Mouse (Mus musculus): ENCODE measurements at regions not wholly inside any gene's neighbourhood (a gene's known extent, or its start where the extent isn't known, plus 50 kb on each side); places are given as distances from the start of the nearest gene placed in this dataset.

GRCm38 (mm10) chr19:51102411-51102810 is 424.0 kb upstream of the Sorcs1 start:
- Histone ChIP-seq H3K9me3 (replicated peaks) (peaks cover 5% of the 10 kb centered on the region; the same call in 1 of the 2 replicates), H3K4me3 (no peak overlapping the region), H3K27ac (no peak overlapping the region), H3K9ac (no peak overlapping the region), H3K4me1 (no peaks in the 10 kb centered on the region), H3K36me3 (ENCODE audit: poor library complexity, severe bottlenecking) (no peaks in the 10 kb centered on the region), H3K27me3 (no peaks in the 10 kb centered on the region), H3K4me2 (no peak overlapping the region)
- 59% methylated on average over 3 of the region's 3 CpGs for WGBS
- ATAC-seq, result no peak

GRCm38 (mm10) chr19:51074762-51075161 is 396.3 kb upstream of the Sorcs1 start:
- H3K4me2 ChIP-seq, result no peak overlapping the region
- H3K4me3 ChIP-seq, result no peak overlapping the region
- 71% methylated on average over 4 of the region's 4 CpGs for WGBS
- peak; percentile 65; the same call in 1 of the 2 replicates for ATAC-seq
- H3K27me3 ChIP-seq, result no peaks in the 10 kb centered on the region
- H3K9me3 ChIP-seq (replicated peaks), result no peaks in the 10 kb centered on the region
- no peaks in the 10 kb centered on the region for H3K4me1 ChIP-seq
- no peaks in the 10 kb centered on the region for H3K36me3 ChIP-seq (ENCODE audit: poor library complexity, severe bottlenecking)
- H3K9ac ChIP-seq, result no peak overlapping the region
- H3K27ac ChIP-seq, result no peak overlapping the region

DNA sequence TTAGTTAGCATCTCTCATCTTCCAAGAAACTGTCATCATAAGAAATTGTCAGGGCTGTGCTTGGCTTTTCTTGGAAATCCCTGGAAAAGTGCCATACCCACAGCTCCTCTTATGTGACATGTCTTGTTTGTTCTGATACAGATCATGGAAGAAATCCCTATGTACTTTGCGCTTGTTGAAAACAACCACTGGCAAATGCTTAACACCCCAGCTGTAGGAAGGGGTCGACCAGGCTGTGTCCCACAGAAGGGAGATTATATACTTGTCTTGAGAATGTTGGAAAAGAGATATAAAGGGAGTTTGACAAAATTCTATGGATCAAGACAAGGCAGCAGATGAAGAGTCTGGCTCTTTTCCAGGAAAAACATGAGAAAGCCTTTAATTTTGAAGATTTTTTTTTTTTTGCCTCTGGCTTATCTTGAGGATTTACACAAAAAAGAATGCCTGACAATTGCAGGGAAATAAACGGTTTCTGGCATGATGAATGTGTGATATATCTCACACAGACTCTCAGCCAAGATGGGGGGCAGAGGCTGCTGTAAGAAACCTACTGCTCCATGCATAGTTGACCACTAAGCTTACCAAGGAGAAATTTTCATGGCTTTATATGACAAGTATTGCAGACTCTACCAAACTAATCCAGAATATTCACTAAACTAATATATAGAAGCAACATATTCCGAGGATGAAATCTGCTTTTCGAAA is 381.7 kb upstream of the Sorcs1 start:
- Histone ChIP-seq H3K9me3 (replicated peaks) (no peaks in the 10 kb centered on the region), H3K9ac (no peak overlapping the region), H3K4me2 (no peak overlapping the region), H3K27me3 (no peaks in the 10 kb centered on the region), H3K4me1 (no peaks in the 10 kb centered on the region), H3K4me3 (no peak overlapping the region), H3K27ac (no peak overlapping the region), H3K36me3 (ENCODE audit: poor library complexity, severe bottlenecking) (no peaks in the 10 kb centered on the region)
- ATAC-seq, result peak; percentile 75; the same call in 1 of the 2 replicates
- WGBS, result 75% methylated on average over 5 of the region's 5 CpGs

DNA sequence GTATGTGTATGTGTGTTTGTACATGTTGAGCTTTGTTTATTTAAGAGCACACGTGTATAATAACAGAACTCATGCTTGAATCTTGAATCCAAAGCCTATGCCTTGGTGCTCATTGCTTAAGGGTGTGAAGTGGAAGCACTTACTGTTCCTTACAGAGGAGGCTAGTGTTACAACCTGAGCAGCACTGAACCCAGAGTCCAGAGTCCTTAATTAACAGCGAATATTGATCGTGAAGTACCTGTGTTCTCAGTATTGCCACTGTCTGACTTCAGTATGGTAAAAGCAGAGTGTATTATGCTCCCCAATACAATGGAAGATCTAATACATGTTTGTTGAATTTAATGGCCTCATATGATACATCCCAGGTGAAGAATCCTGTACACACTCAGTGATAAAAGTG is 365.1 kb upstream of the Sorcs1 start:
- H3K27ac ChIP-seq, result no peak overlapping the region
- no peak overlapping the region for H3K4me2 ChIP-seq
- H3K27me3 ChIP-seq, result no peaks in the 10 kb centered on the region
- no peaks in the 10 kb centered on the region for H3K4me1 ChIP-seq
- no peak overlapping the region for H3K4me3 ChIP-seq
- no peaks in the 10 kb centered on the region for H3K36me3 ChIP-seq (ENCODE audit: poor library complexity, severe bottlenecking)
- H3K9ac ChIP-seq, result no peak overlapping the region
- WGBS, result 90% methylated on average over 3 of the region's 3 CpGs
- no peaks in the 10 kb centered on the region for H3K9me3 ChIP-seq (replicated peaks)
- no peak for ATAC-seq

DNA sequence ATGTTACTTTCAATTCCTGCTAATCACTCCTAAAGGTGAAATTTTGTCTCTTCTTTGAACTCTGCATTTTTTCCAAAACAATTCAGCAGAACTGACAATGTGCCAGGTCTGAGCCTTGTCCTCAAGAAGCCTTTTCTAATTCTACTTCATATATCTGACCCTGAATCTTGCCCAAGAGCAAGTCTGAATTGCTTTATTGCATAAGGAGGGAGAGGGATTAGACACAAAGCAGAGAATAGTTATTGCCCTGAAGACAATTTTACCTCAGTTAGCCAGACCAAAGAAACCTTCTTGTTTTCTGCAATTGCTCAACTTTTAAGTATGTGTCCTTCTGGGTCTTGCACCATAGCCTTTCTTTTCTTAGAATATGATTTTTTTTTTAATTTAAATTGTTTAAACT is 316.0 kb upstream of the Sorcs1 start:
- no peak for ATAC-seq

DNA sequence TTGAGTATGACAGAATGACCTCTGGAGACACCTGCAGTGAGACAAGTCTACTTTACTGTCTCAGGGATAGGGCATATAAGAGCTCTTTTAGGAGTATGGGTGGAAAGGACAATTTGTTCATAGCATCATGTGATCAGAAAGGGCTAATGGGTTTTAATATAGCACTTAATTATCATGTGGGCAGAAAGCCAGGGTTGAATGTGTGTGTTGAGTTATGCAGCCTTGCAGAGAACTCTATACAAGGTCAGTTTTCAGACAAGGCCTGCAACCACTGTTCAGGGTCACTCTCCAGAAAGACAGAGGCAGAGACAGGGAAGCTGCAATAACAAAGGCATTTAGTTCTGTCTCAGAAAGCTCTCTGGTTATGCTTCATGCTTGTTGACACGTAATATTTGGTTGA is 292.6 kb upstream of the Sorcs1 start:
- no peak for ATAC-seq
- no peaks in the 10 kb centered on the region for H3K36me3 ChIP-seq (ENCODE audit: poor library complexity, severe bottlenecking)
- no peaks in the 10 kb centered on the region for H3K27me3 ChIP-seq
- no peak overlapping the region for H3K4me3 ChIP-seq
- no peaks in the 10 kb centered on the region for H3K4me1 ChIP-seq
- no peak overlapping the region for H3K4me2 ChIP-seq
- H3K9ac ChIP-seq, result no peak overlapping the region
- no peak overlapping the region for H3K27ac ChIP-seq
- no peaks in the 10 kb centered on the region for H3K9me3 ChIP-seq (replicated peaks)
- WGBS, result 87% methylated on average over 1 of the region's 1 CpGs

More for the DNA sequence above, 316.0 kb upstream of the Sorcs1 start:
- no peak overlapping the region for H3K4me2 ChIP-seq
- no peak overlapping the region for H3K27ac ChIP-seq
- no peaks in the 10 kb centered on the region for H3K9me3 ChIP-seq (replicated peaks)
- no peak overlapping the region for H3K4me3 ChIP-seq
- no peaks in the 10 kb centered on the region for H3K27me3 ChIP-seq
- no peaks in the 10 kb centered on the region for H3K4me1 ChIP-seq
- H3K36me3 ChIP-seq (ENCODE audit: poor library complexity, severe bottlenecking), result no peaks in the 10 kb centered on the region
- H3K9ac ChIP-seq, result no peak overlapping the region

DNA sequence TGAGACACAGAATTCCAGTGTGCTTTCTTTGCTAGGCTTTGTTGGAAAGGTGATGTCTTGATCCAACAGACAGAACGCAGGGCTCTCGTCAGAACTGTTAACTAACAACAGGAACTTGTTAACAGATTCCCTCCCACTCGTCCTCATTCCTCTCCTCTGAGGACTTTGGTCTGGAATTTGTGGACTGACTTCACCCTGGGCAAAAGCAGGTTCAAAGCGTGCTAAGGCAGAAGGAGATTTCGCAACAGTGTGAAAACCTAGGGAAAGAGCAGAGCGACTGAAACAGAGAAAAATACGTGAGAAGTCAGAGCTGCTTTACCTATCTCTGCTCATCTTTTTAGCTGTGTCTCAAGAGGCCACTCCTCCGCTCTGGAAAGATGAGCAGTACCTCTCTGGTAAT is 283.5 kb upstream of the Sorcs1 start:
- 72% methylated on average over 8 of the region's 8 CpGs for WGBS
- Histone ChIP-seq H3K36me3 (ENCODE audit: poor library complexity, severe bottlenecking) (no peaks in the 10 kb centered on the region), H3K4me2 (no peak overlapping the region), H3K9ac (no peak overlapping the region), H3K27me3 (no peaks in the 10 kb centered on the region), H3K4me1 (no peaks in the 10 kb centered on the region), H3K27ac (no peak overlapping the region), H3K4me3 (no peak overlapping the region), H3K9me3 (replicated peaks) (no peaks in the 10 kb centered on the region)
- ATAC-seq, result no peak

DNA sequence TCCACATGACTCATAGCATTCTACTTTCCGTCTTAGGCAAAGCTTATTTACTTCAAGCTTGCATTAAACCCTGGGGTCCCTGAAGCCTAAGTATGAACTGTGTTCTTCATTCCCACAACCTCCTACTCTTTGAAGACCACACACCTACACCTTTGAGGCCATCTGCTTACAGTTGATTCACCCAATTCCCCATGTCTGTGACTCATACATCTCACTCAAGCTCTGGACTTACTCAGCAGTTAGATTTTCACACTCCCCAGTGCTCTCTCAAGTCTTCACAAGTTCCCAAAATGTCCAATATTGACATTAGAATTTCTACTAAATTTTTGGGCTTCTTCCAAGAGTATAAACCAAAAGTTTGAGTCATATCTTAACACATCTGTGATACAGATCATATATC is 266.6 kb upstream of the Sorcs1 start:
- ATAC-seq, result no peak
- no peaks in the 10 kb centered on the region for H3K9me3 ChIP-seq (replicated peaks)
- H3K4me1 ChIP-seq, result no peaks in the 10 kb centered on the region
- H3K27me3 ChIP-seq, result no peaks in the 10 kb centered on the region
- no peaks in the 10 kb centered on the region for H3K36me3 ChIP-seq (ENCODE audit: poor library complexity, severe bottlenecking)
- H3K9ac ChIP-seq, result no peak overlapping the region
- no peak overlapping the region for H3K4me2 ChIP-seq
- H3K27ac ChIP-seq, result no peak overlapping the region
- WGBS, result 85% methylated on average over 1 of the region's 1 CpGs
- no peak overlapping the region for H3K4me3 ChIP-seq

- H3K4me1 ChIP-seq, result no peaks in the 10 kb centered on the region
- no peak overlapping the region for H3K4me3 ChIP-seq
- no peak for ATAC-seq
- H3K9me3 ChIP-seq (replicated peaks), result no peaks in the 10 kb centered on the region
- no peaks in the 10 kb centered on the region for H3K36me3 ChIP-seq (ENCODE audit: poor library complexity, severe bottlenecking)
- H3K4me2 ChIP-seq, result no peak overlapping the region
- H3K27ac ChIP-seq, result no peak overlapping the region
- no peaks in the 10 kb centered on the region for H3K27me3 ChIP-seq
- no peak overlapping the region for H3K9ac ChIP-seq
These were observed 233.2 kb upstream of the Sorcs1 start for GRCm38 (mm10) chr19:50911646-50912045.

DNA sequence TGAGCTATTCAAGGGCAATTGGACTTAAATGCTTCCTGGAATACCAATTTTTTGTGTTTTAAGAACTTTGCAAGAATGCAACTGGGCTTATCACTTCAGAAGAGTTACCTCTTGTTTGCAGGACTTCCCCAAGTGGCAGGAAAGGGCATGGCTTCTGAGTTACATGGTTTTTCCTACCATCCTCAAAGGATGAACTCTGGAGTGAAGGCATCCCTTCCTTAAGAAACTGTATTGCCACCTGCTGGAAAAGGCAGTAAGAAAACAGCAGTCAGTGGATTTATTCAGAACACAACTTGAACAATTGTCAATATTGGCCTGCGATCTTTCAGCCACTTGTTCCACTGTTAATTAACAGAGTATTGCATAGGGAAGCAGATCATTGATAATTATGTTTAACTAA is 232.2 kb upstream of the Sorcs1 start:
- Histone ChIP-seq H3K36me3 (ENCODE audit: poor library complexity, severe bottlenecking) (no peaks in the 10 kb centered on the region), H3K9me3 (replicated peaks) (no peaks in the 10 kb centered on the region), H3K27me3 (no peaks in the 10 kb centered on the region), H3K27ac (no peak overlapping the region), H3K4me3 (no peak overlapping the region), H3K4me1 (no peaks in the 10 kb centered on the region), H3K9ac (no peak overlapping the region), H3K4me2 (no peak overlapping the region)
- no peak for ATAC-seq
- 88% methylated on average over 1 of the region's 1 CpGs for WGBS

- no peak overlapping the region for H3K27ac ChIP-seq
- no peak overlapping the region for H3K9ac ChIP-seq
- H3K9me3 ChIP-seq (replicated peaks), result no peaks in the 10 kb centered on the region
- 79% methylated on average over 4 of the region's 4 CpGs for WGBS
- H3K4me3 ChIP-seq, result no peak overlapping the region
- ATAC-seq, result no peak
- no peaks in the 10 kb centered on the region for H3K4me1 ChIP-seq
- H3K27me3 ChIP-seq, result no peaks in the 10 kb centered on the region
- H3K36me3 ChIP-seq (ENCODE audit: poor library complexity, severe bottlenecking), result no peaks in the 10 kb centered on the region
- no peak overlapping the region for H3K4me2 ChIP-seq
These were observed 230.3 kb upstream of the Sorcs1 start for GRCm38 (mm10) chr19:50908751-50909150.

- no peaks in the 10 kb centered on the region for H3K4me1 ChIP-seq
- 92% methylated on average over 3 of the region's 3 CpGs for WGBS
These were observed 215.3 kb upstream of the Sorcs1 start for GRCm38 (mm10) chr19:50893755-50894154.

GRCm38 (mm10) chr19:50872661-50873060 is 194.2 kb upstream of the Sorcs1 start:
- Histone ChIP-seq H3K4me3 (no peak overlapping the region), H3K36me3 (ENCODE audit: poor library complexity, severe bottlenecking) (no peaks in the 10 kb centered on the region), H3K9ac (no peak overlapping the region), H3K27me3 (no peaks in the 10 kb centered on the region), H3K4me1 (no peaks in the 10 kb centered on the region), H3K4me2 (no peak overlapping the region), H3K27ac (no peak overlapping the region), H3K9me3 (replicated peaks) (no peaks in the 10 kb centered on the region)
- peak; percentile 58; the same call in 1 of the 2 replicates for ATAC-seq
- WGBS, result 61% methylated on average over 4 of the region's 4 CpGs

More at GRCm38 (mm10) chr19:50893755-50894154, 215.3 kb upstream of the Sorcs1 start:
- Histone ChIP-seq H3K4me3 (no peak overlapping the region), H3K9ac (no peak overlapping the region), H3K9me3 (replicated peaks) (no peaks in the 10 kb centered on the region), H3K36me3 (ENCODE audit: poor library complexity, severe bottlenecking) (no peaks in the 10 kb centered on the region), H3K4me2 (no peak overlapping the region), H3K27ac (no peak overlapping the region), H3K27me3 (no peaks in the 10 kb centered on the region)
- no peak for ATAC-seq
